In the genomic region with DNA sequence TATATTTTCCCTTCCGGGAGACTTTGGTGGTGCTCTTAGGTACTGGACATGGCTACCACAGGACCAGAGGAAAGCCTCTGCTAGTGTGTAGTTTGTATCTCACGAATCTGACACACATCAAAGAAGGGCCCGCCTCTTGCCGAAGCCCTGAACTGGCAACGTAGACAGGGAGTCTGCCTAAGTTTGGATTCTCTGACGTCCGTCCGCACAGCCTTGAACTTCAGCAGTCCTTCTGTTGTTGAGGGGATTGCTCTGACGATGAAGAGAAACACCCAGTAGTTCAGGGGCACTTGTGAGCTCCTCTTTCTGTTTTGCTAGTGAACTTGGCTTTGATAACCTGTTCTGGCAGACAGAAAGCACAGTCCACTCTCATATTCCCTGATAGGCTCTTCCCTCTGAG, we compare ENCODE assay signal across 12 mouse cellular contexts.
"Had no signal": no experiment of that assay in that cellular context is flagged by ENCODE, and none has a peak within 500 bp of the region (broad histone marks: within the 10 kb centered on the region; RNA-seq: fewer than 3 reads in every experiment).

No protein-coding gene starts in this region.

- H3K27ac ChIP-seq: liver, embryonic 14.5 days; macrophage; midbrain, embryonic 12.5 days had no signal

- H3K4me2 ChIP-seq: liver, embryonic 11.5 days; midbrain, embryonic 12.5 days had no signal

- H3K9me3 ChIP-seq: midbrain, embryonic 12.5 days had no signal

- H3K9ac ChIP-seq: liver, embryonic 14.5 days; liver, postnatal 0 days; midbrain, embryonic 12.5 days had no signal

- H3K36me3 ChIP-seq: midbrain, embryonic 12.5 days had no signal

- H3K4me3 ChIP-seq: midbrain, embryonic 12.5 days had no signal

- H3K27me3 ChIP-seq: midbrain, embryonic 12.5 days had no signal

- ATAC-seq: midbrain, embryonic 16.5 days had no signal

- DNase-seq: kidney, adult 18-20 months; kidney, adult 9 months; kidney, postnatal 14 days; kidney, postnatal 4 days; thymus, adult 18-20 months; thymus, postnatal 4 days had no signal
